Comparison of ENCODE assay signal across 8 mouse cellular contexts in genomic region chr1:161071272-161071620, GRCm38 (mm10). TPM values are rescaled to one million over a fixed set of nuclear protein-coding genes. Genes with fewer than 3 reads are reported as not detected.
DNase-seq lines count a peak whose midpoint lies in the region; ATAC-seq and TF ChIP-seq lines count a peak whose summit lies in the region.

No protein-coding gene starts in this region.

- H3K9ac ChIP-seq in hindbrain, embryonic 15.5 days, result peak overlapping the region; percentile 58
- peak overlapping the region; percentile 68 for H3K9ac ChIP-seq in midbrain, embryonic 14.5 days (replicated peaks; ENCODE audit: low read length)

- H3K36me3 ChIP-seq in kidney, adult 2 months (ENCODE audit: control insufficient read depth, insufficient read depth, low read length), result no peaks in the 10 kb centered on the region
- H3K36me3 ChIP-seq in hindbrain, embryonic 15.5 days, result no peaks in the 10 kb centered on the region
- no peaks in the 10 kb centered on the region for H3K36me3 ChIP-seq in midbrain, embryonic 14.5 days (ENCODE audit: control insufficient read depth, insufficient read depth, low read length)

- WGBS in kidney, adult 2 months, result under 1% methylated on average over 12 of the region's 12 CpGs
- 0% methylated on average over 12 of the region's 12 CpGs for WGBS in hindbrain, embryonic 15.5 days
- under 1% methylated on average over 12 of the region's 12 CpGs for WGBS in midbrain, embryonic 14.5 days

- H3K27ac ChIP-seq in kidney, adult 2 months (ENCODE audit: insufficient read depth, low read depth, low read length), result peak overlapping the region; percentile 7; the same call in 1 of the 2 replicates
- peak overlapping the region; percentile 43; the same call in 1 of the 2 replicates for H3K27ac ChIP-seq in hindbrain, embryonic 15.5 days (replicated peaks)
- no peak overlapping the region; the same call in 1 of the 2 replicates for H3K27ac ChIP-seq in midbrain, embryonic 14.5 days (replicated peaks; ENCODE audit: low read depth, low read length)

- H3K4me1 ChIP-seq in kidney, adult 2 months (ENCODE audit: control insufficient read depth, insufficient read depth, low read length), result peaks cover 15% of the 10 kb centered on the region
- peaks cover 31% of the 10 kb centered on the region for H3K4me1 ChIP-seq in hindbrain, embryonic 15.5 days (replicated peaks)
- H3K4me1 ChIP-seq in midbrain, embryonic 14.5 days (ENCODE audit: control insufficient read depth, insufficient read depth, low read length), result peaks cover 27% of the 10 kb centered on the region

- H3K9me3 ChIP-seq in hindbrain, embryonic 15.5 days, result no peaks in the 10 kb centered on the region
- no peaks in the 10 kb centered on the region for H3K9me3 ChIP-seq in midbrain, embryonic 14.5 days (ENCODE audit: control insufficient read depth, low read length)

- peak overlapping the region; percentile 74 for H3K4me3 ChIP-seq in kidney, adult 2 months (ENCODE audit: insufficient read depth, low read depth, low read length)
- H3K4me3 ChIP-seq in hindbrain, embryonic 15.5 days, result peak overlapping the region; percentile 72
- peak overlapping the region; percentile 56 for H3K4me3 ChIP-seq in midbrain, embryonic 14.5 days (replicated peaks; ENCODE audit: low read depth, low read length)

- no peaks in the 10 kb centered on the region for H3K27me3 ChIP-seq in kidney, adult 2 months (replicated peaks; ENCODE audit: control insufficient read depth, insufficient read depth, low read length)
- H3K27me3 ChIP-seq in hindbrain, embryonic 15.5 days, result no peaks in the 10 kb centered on the region
- no peaks in the 10 kb centered on the region for H3K27me3 ChIP-seq in midbrain, embryonic 14.5 days (ENCODE audit: control insufficient read depth, insufficient read depth, low read length)

- TF ChIP-seq POLR2A in kidney, adult 2 months (IDR thresholded peaks at IDR 0.05; ENCODE audit: low read depth, low read length), result no peak

- TF ChIP-seq CTCF in kidney, adult 2 months (conservative IDR thresholded peaks at IDR 0.05; ENCODE audit: insufficient read depth, insufficient read length, low read depth, low read length), result no peak

- no peak for ATAC-seq in hindbrain, embryonic 15.5 days (ENCODE audit: low FRiP score, low read depth)
- ATAC-seq in midbrain, embryonic 14.5 days (ENCODE audit: low FRiP score, low TSS enrichment), result no peak

- no peak for DNase-seq in kidney, adult 2 months
- DNase-seq in kidney, postnatal 36 days, result no peak
- peak; percentile 46 for DNase-seq in T-cell, adult 2 months (ENCODE audit: low spot score)
- DNase-seq in midbrain, embryonic 14.5 days, result no peak
- DNase-seq in adrenal gland, adult 2 months, result no peak
- DNase-seq in layer of hippocampus, adult 9-10 months (ENCODE audit: low spot score), result no peak
- no peak for DNase-seq in kidney, postnatal 14 days

- peak overlapping the region; percentile 68 for H3K4me2 ChIP-seq in hindbrain, embryonic 15.5 days
- H3K4me2 ChIP-seq in midbrain, embryonic 14.5 days (ENCODE audit: low read length), result peak overlapping the region; percentile 50

RNA-seq across cellular contexts. Expression of gene Cenpl, which starts 0.7 kb away (rescaled TPM):
- polyA plus RNA-seq in kidney, adult 2 months (2012; rRNA removed), result 1.2 and 1.6 TPM in 2 replicates
- polyA plus RNA-seq in hindbrain, embryonic 15.5 days (2015; fragmentation: Nextera tagmentation; extraction: Ambion mirVana), result 9.8 and 12.4 TPM in 2 replicates
- 9.6 and 12.5 TPM in 2 replicates for polyA plus RNA-seq in midbrain, embryonic 14.5 days (2014; fragmentation: Nextera tagmentation; extraction: Ambion mirVana)
- total RNA-seq in adrenal gland, adult 2 months (2021), result 1 to 10 TPM; 1.8 to 2.5 TPM
- 0.19 and 0.35 TPM in 2 replicates for polyA plus RNA-seq in adrenal gland, adult 2 months (2012; rRNA removed)

RNA-seq across cellular contexts. Expression of gene Dars2, which starts 0.8 kb away (rescaled TPM):
- 17.9 and 19.1 TPM in 2 replicates for polyA plus RNA-seq in kidney, adult 2 months (2012; rRNA removed)
- polyA plus RNA-seq in hindbrain, embryonic 15.5 days (2015; fragmentation: Nextera tagmentation; extraction: Ambion mirVana), result 24.0 and 26.1 TPM in 2 replicates
- polyA plus RNA-seq in midbrain, embryonic 14.5 days (2014; fragmentation: Nextera tagmentation; extraction: Ambion mirVana), result 21.1 and 29.5 TPM in 2 replicates
- 10 to 100 TPM; 26.5 to 27.4 TPM for total RNA-seq in adrenal gland, adult 2 months (2021)
- polyA plus RNA-seq in adrenal gland, adult 2 months (2012; rRNA removed), result 6.9 and 11.5 TPM in 2 replicates

RNA-seq across cellular contexts. Expression of gene Zbtb37, which starts 36.6 kb away (rescaled TPM):
- polyA plus RNA-seq in kidney, adult 2 months (2012; rRNA removed), result 1.7 and 1.8 TPM in 2 replicates
- 13.9 and 14.4 TPM in 2 replicates for polyA plus RNA-seq in hindbrain, embryonic 15.5 days (2015; fragmentation: Nextera tagmentation; extraction: Ambion mirVana)
- polyA plus RNA-seq in midbrain, embryonic 14.5 days (2014; fragmentation: Nextera tagmentation; extraction: Ambion mirVana), result 18.4 and 23.7 TPM in 2 replicates
- 10 to 100 TPM; 13.1 to 16.0 TPM for total RNA-seq in adrenal gland, adult 2 months (2021)
- 0.45 and 0.57 TPM in 2 replicates for polyA plus RNA-seq in adrenal gland, adult 2 months (2012; rRNA removed)
